Mouse (Mus musculus) midbrain, embryonic 14.5 days (tissue): ENCODE measurements around the gene Hint1. TPM values are rescaled to one million over a fixed set of nuclear protein-coding genes. Genes with fewer than 3 reads are reported as not detected.

Experiments used
- ATAC-seq: fragments of 200-750 bp; cut with Nextera tagmentation; 2 replicates; pipeline ENCODE4 v1.8.0; 2017; ENCODE audit warnings: moderate number of reproducible peaks, moderate library complexity; ENCODE audit not compliant: low FRiP score, low TSS enrichment
- DNase-seq: peaks from one replicate; pipeline ENCODE4 v3.0.0-alpha.2; 2015
- H3K27ac ChIP-seq: fragments of 300-500 bp; sonication (generic); replicated peaks from 2 replicates; pipeline ENCODE4 v1.5.1; 2014; ENCODE audit warnings: mild to moderate bottlenecking, low read depth, low read length, moderate library complexity
- H3K27me3 ChIP-seq: fragments of 300-500 bp; sonication (generic); 2 replicates; pipeline ENCODE4 v1.6.1; 2014; ENCODE audit warnings: low read length, control low read depth, mixed read lengths; ENCODE audit not compliant: control insufficient read depth, insufficient read depth
- H3K36me3 ChIP-seq: fragments of 300-500 bp; sonication (generic); 2 replicates; pipeline ENCODE4 v1.6.1; 2014; ENCODE audit warnings: low read length, control low read depth; ENCODE audit not compliant: control insufficient read depth, insufficient read depth
- H3K4me1 ChIP-seq: fragments of 300-500 bp; sonication (generic); 2 replicates; pipeline ENCODE4 v1.6.1; 2014; ENCODE audit warnings: mild to moderate bottlenecking, antibody characterized with exemption, low read length, control low read depth; ENCODE audit not compliant: control insufficient read depth, insufficient read depth
- H3K4me2 ChIP-seq: fragments of 300-500 bp; sonication (generic); 2 replicates; pipeline ENCODE4 v1.6.1; 2014; ENCODE audit warnings: mild to moderate bottlenecking, low read length, moderate library complexity
- H3K4me3 ChIP-seq: fragments of 300-500 bp; sonication (generic); replicated peaks from 2 replicates; pipeline ENCODE4 v1.5.1; 2014; ENCODE audit warnings: low read depth, low read length
- H3K9ac ChIP-seq: fragments of 300-500 bp; sonication (generic); replicated peaks from 2 replicates; pipeline ENCODE4 v1.6.1; 2014; ENCODE audit warnings: mild to moderate bottlenecking, low read length, moderate library complexity
- H3K9me3 ChIP-seq: fragments of 300-500 bp; sonication (generic); 2 replicates; pipeline ENCODE4 v1.6.1; 2016; ENCODE audit warnings: low read length, control low read depth, mixed read lengths; ENCODE audit not compliant: control insufficient read depth
- WGBS: fragments of 180-500 bp; shearing (Covaris S2); extraction: QIAGEN DNeasy Blood & Tissue Kit; methylation state at CpG from one replicate; pipeline ENCODE4 v1.1.7; 2014; 5-methylcytosine and 5-hydroxymethylcytosine counted together
- polyA plus RNA-seq: library from polyadenylated mRNA; unstranded; fragments of >200 nt; fragmentation: Nextera tagmentation; extraction: Ambion mirVana; gene quantifications from 2 replicates; pipeline ENCODE4 v1.2.1, GENCODE M21; 2014

Gene Hint1
- polyA plus RNA-seq, 1 experiment from 2014 or later: 751 TPM

DNA sequence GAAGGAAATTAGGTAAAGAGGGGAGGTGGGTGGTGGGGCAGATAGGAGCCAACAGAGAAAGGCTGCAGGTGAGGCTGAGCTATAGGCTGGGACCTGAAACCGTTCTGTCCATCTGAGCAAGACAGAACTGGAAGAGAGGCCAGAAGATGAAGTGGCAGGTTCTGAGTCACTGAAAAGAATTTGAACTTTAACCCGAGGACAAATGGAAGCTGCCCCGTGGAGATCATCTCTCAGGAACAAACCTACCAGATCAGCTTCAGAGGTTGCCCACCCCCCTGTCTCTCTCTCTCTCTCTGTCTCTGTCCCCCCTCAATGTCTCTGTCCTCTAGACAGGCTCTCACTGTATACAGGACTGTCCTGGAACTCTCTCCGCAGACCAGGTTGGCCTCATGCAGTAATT is 33.5 kb downstream of the Hint1 start:
- Histone ChIP-seq H3K27me3 (no peaks in the 10 kb centered on the region), H3K4me3 (no peak overlapping the region), H3K9me3 (no peaks in the 10 kb centered on the region), H3K36me3 (no peaks in the 10 kb centered on the region), H3K4me1 (no peaks in the 10 kb centered on the region), H3K27ac (no peak overlapping the region), H3K4me2 (no peak overlapping the region), H3K9ac (no peak overlapping the region)
- no peak for ATAC-seq
- WGBS: 81% methylated on average over 4 of the region's 4 CpGs
- DNase-seq: no peak

- Histone ChIP-seq H3K9me3 (no peaks in the 10 kb centered on the region), H3K36me3 (no peaks in the 10 kb centered on the region), H3K9ac (peak within 1 kb of the TSS; percentile 42; the same call in 1 of the 2 replicates), H3K4me3 (peak within 1 kb of the TSS; percentile 46), H3K27ac (no peak within 1 kb of the TSS), H3K27me3 (no peaks in the 10 kb centered on the region), H3K4me1 (no peaks in the 10 kb centered on the region), H3K4me2 (peak within 1 kb of the TSS; percentile 83)
- ATAC-seq (peak; percentile 86), DNase-seq (peak; percentile 83)
- 15% methylated on average over 44 of the region's 45 CpGs for WGBS
Measured at GRCm38 (mm10) chr11:54902333-54903323, 36.4 kb downstream of the Hint1 start, which contains the start of gene Gpx3. Gene Gpx3 (plus strand): TSS chr11:54902453.

GRCm38 (mm10) chr11:54903339-54903738 is 37.2 kb downstream of the Hint1 start:
- ATAC-seq (no peak), DNase-seq (no peak)
- Histone ChIP-seq H3K36me3 (no peaks in the 10 kb centered on the region), H3K9me3 (no peaks in the 10 kb centered on the region), H3K4me1 (no peaks in the 10 kb centered on the region), H3K9ac (peak overlapping the region; percentile 42; the same call in 1 of the 2 replicates), H3K27ac (no peak overlapping the region), H3K27me3 (no peaks in the 10 kb centered on the region), H3K4me2 (peak overlapping the region; percentile 83), H3K4me3 (peak overlapping the region; percentile 46)
- WGBS: 74% methylated on average over 5 of the region's 5 CpGs

- Histone ChIP-seq H3K27ac (no peak overlapping the region), H3K4me2 (no peak overlapping the region), H3K9me3 (no peaks in the 10 kb centered on the region), H3K9ac (no peak overlapping the region), H3K36me3 (no peaks in the 10 kb centered on the region), H3K4me3 (no peak overlapping the region), H3K27me3 (no peaks in the 10 kb centered on the region), H3K4me1 (no peaks in the 10 kb centered on the region)
- ATAC-seq: no peak
- DNase-seq: no peak
- WGBS: 58% methylated on average over 4 of the region's 4 CpGs
Measured at GRCm38 (mm10) chr11:54903940-54904706, 37.9 kb downstream of the Hint1 start.

- no peak for DNase-seq
- H3K4me1 ChIP-seq: no peaks in the 10 kb centered on the region
- no peak overlapping the region for H3K4me2 ChIP-seq
- 85% methylated on average over 3 of the region's 3 CpGs for WGBS
- ATAC-seq: no peak
- H3K4me3 ChIP-seq: no peak overlapping the region
- no peak overlapping the region for H3K27ac ChIP-seq
- H3K9ac ChIP-seq: no peak overlapping the region
- no peaks in the 10 kb centered on the region for H3K9me3 ChIP-seq
- no peaks in the 10 kb centered on the region for H3K27me3 ChIP-seq
- H3K36me3 ChIP-seq: no peaks in the 10 kb centered on the region
Measured at GRCm38 (mm10) chr11:54905086-54905485, 38.9 kb downstream of the Hint1 start.

DNA sequence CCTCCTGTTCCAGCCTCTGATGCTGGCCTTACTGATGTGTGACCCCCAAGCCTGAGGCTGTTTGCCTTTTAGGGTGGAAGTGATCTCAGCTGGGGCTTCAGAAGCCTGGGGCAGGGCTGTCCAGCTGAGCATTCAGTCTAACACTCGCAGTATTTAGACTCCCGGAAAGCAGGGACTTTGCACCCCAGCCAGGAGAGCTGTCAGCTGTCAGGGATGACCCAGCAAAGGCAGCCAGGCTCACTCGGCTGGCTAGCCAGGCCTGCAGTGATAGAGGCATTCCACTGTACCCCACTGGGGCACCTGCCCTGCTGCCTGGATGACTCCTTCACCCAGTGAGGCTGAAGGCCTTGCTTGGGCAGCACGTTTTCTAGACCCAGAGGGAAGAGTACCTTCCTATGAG is 39.7 kb downstream of the Hint1 start:
- Histone ChIP-seq H3K9me3 (no peaks in the 10 kb centered on the region), H3K4me1 (no peaks in the 10 kb centered on the region), H3K4me2 (no peak overlapping the region), H3K36me3 (peaks cover 6% of the 10 kb centered on the region; the same call in 1 of the 2 replicates), H3K27me3 (no peaks in the 10 kb centered on the region), H3K4me3 (no peak overlapping the region), H3K27ac (no peak overlapping the region), H3K9ac (no peak overlapping the region)
- WGBS: 69% methylated on average over 4 of the region's 4 CpGs
- DNase-seq: no peak
- ATAC-seq: no peak

DNA sequence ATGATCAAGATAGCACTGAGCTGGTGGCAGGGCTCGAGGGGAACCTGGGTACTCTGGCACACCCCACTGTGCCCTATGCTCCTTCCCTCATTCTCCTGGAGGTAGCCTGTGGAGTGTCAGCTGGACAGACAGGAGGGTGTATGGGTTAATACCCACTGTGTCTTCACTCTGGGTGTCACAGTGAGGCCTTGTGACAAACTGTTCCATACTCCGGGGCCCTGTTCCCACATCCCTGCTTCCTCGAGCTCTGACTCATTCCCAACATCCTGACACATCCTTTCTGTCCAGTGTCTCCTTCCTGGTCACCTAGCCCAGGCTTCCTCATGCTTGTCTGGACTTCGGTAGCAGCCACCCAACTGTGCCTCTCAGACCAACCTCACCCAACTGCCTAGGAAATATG is 40.3 kb downstream of the Hint1 start:
- no peaks in the 10 kb centered on the region for H3K9me3 ChIP-seq
- no peak overlapping the region for H3K9ac ChIP-seq
- ATAC-seq (no peak), DNase-seq (no peak)
- H3K27ac ChIP-seq: no peak overlapping the region
- H3K4me1 ChIP-seq: no peaks in the 10 kb centered on the region
- no peak overlapping the region for H3K4me2 ChIP-seq
- no peak overlapping the region for H3K4me3 ChIP-seq
- H3K36me3 ChIP-seq: peaks cover 8% of the 10 kb centered on the region; the same call in 1 of the 2 replicates
- 93% methylated on average over 4 of the region's 4 CpGs for WGBS
- H3K27me3 ChIP-seq: no peaks in the 10 kb centered on the region

- no peak overlapping the region for H3K4me3 ChIP-seq
- H3K9me3 ChIP-seq: no peaks in the 10 kb centered on the region
- no peaks in the 10 kb centered on the region for H3K4me1 ChIP-seq
- H3K4me2 ChIP-seq: no peak overlapping the region
- peaks cover 8% of the 10 kb centered on the region; the same call in 1 of the 2 replicates for H3K36me3 ChIP-seq
- no peak for ATAC-seq
- H3K9ac ChIP-seq: no peak overlapping the region
- 88% methylated on average over 5 of the region's 5 CpGs for WGBS
- no peak for DNase-seq
- H3K27ac ChIP-seq: no peak overlapping the region
- H3K27me3 ChIP-seq: no peaks in the 10 kb centered on the region
Measured at GRCm38 (mm10) chr11:54907259-54907658, 41.1 kb downstream of the Hint1 start.
